Mouse (Mus musculus) left cerebral cortex, adult 8-10 months (tissue): Measurements from ENCODE around the gene Litaf. TPM values are rescaled to one million over a fixed set of nuclear protein-coding genes. Genes with fewer than 3 reads are reported as not detected.
A peak's percentile ranks its signal among the peaks of the same experiment; 100 is the strongest.

Experiments used
- DNase-seq, 2 experiments: peaks; one replicate each; pipeline ENCODE4 v3.0.0; 2022; ENCODE audit warnings: low spot score in 2 of 2
- total RNA-seq, 4 experiments: library from RNA; stranded (reverse); gene quantifications; 2 replicates each; pipeline ENCODE4 v1.2.4; 2022

The Litaf gene
- total RNA-seq, result 10 to 100 TPM; 18.7 to 24.5 (median 21.6) TPM

DNA sequence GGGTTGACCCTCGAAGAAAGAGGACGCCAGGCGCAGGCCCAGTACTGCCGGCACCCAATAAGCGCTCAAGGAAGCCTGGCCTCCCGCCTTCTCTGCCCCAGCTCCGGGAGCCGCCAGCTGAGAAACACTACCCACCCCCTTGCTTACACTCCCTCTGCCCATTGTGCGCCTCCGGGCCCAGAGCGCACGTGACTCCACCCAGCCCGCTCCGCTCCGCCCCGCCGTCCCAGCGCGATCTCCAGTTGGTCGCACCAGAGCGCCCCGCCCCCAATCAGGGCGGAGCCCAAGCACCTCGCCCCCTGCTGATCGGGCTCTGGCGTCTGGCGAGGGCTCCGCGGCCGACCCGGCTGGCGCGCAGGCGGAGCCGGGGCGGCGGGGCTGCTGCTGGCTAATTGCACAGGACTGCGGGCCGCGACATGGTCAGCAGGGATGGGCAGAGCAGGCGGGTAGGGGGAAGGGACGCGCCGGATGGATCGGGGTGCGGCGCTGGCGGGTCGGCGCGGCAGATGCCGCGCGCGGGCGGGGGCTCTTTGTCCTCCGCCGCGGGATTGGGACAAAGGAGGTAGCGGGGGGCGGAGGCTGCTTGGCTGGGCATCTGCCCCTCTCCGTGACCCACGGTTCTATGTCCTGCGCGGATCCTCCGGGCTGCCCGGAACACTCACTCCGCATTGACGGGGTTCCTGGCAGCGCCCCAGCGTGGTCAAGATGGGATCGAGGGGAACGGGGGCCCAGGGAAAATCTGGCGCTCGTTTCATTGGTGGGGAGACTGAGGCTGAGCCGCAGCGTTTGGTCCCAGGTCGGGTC lies at the start of gene Litaf:
Gene Litaf (minus strand): TSS at position 129 of the 804 bp plus-strand sequence.
- DNase-seq, result peak; percentile 87 to 98

DNA sequence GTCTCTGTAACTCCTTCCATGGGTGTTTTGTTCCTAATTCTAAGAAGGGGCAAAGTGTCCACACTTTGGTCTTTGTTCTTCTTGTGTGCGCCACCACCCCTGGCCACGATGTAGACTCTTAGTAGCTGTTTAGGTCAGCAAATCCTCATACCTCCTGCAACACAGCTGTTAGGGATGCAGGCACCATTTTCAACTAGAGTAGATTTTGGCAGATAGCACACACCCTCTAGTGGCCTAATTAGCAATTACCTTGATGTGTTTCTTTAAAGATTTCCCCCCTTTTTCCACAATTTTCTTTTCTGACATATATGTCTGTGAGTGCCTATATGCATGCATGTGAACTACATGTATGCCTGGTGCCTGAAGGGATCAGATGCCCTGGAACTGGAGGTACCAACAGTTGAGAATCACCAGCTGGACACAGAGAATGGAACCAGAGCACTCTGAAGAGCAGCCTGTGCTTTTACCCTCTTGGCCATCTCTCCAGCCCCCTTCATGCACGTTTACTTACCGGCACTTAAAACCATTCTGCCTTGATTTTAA lies 43.3 kb upstream of the Litaf start:
- no peak for DNase-seq

DNA sequence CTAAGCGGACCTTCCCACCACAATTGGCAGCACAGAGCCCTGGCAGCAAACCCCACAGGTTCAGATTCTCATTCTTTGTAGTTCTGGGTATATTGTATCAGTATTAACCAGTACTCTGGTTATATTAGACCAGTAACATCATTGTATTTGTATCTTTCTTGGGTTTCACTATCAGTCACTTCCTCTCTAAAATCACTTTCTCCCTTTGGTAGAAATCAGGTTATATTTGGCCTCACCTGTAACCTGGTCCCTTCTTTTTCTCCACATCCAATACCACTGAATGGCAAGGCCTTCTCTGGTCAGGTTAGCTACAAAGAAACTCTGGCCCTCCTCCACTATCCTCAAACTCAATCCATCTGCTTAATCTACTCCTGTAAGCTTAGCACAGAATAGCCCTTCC lies 38.9 kb upstream of the Litaf start:
- DNase-seq, result no peak

DNA sequence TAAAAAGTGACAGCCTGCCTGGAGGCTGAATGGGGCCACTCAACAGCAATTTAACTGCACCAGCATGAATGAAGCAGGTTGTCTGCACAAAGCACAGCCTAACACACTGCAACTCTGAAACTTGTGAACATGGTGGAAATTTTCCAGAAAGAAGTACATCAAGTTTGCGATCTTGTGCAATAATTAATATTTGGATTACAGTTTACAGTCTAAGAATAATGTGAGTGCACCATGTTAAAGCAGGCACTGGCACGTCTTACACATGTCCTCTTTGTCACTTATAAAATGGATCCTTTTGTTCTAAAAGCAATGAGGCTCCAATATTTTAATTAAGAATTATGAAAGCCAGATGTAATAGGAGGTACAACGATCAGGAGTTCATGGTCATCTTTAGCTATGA lies 31.3 kb upstream of the Litaf start:
- DNase-seq, result no peak

DNA sequence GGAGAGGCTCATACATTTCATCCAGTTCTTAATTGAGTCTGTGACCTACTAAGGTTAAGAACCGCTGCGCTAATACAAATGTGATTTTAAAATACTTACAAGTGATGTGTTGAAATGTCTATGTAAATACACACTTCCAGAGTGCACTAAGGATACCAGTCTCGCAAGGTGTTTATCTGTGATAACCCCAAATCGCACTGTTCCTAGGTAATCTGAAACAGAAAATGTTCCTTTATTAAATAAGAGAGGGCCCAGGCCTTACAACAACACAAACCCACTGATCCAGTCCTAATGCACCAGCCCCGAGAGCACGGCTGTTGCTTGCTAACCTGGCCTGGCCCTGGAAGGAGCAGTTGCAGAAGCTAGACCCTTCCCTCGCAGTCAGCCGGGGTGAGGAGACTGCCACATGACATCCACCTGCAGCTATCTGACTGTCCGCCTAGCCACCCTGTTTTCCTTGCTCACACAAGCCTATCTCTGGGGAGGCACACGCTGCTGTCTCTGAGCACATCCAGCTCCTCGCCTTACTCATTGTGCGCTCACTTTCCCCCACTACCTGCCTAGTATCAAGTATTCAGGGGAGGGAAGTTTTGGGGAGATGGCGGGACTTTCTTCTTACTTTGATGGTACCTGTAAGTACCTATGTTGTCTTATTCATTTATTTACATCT lies 27.9 kb upstream of the Litaf start:
- DNase-seq, result no peak

DNA sequence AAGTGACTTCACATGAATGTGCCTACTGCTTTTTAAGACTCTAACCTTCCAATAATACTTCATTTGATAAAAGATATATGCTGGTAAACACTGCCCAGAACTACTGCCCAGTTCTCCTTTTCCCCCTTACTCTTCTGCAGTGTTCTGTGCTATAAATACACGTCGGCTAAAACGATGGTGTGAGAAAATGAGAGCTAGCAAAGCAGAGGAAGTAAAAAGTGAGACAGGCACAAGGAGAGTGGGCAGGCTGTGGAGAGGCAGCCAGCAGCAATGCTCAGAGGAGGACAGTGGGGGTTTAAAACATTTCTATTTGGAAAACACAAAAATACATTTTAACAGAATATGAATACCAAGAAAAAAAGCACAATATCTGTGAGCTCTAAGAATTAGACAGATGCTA lies 26.6 kb upstream of the Litaf start:
- no peak for DNase-seq

DNA sequence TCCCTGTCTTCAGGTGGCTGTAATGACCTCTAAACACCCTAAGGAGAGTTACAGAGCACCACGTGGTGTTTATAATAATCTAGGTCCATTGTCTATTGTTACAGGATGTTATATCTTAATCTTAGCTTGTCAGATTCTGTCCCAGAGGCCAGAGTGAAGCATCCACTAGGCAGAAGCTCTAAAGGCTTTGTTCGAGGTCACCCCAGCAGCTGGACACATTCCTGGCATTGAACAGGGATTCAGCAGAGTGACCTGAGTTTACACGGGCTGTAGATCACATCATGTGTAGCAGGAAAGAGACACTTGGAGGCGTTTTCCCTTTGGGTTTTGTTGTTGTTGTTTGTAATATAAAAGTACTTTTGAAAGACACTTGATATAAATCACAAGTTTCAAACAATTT lies 26.1 kb upstream of the Litaf start:
- no peak for DNase-seq

DNA sequence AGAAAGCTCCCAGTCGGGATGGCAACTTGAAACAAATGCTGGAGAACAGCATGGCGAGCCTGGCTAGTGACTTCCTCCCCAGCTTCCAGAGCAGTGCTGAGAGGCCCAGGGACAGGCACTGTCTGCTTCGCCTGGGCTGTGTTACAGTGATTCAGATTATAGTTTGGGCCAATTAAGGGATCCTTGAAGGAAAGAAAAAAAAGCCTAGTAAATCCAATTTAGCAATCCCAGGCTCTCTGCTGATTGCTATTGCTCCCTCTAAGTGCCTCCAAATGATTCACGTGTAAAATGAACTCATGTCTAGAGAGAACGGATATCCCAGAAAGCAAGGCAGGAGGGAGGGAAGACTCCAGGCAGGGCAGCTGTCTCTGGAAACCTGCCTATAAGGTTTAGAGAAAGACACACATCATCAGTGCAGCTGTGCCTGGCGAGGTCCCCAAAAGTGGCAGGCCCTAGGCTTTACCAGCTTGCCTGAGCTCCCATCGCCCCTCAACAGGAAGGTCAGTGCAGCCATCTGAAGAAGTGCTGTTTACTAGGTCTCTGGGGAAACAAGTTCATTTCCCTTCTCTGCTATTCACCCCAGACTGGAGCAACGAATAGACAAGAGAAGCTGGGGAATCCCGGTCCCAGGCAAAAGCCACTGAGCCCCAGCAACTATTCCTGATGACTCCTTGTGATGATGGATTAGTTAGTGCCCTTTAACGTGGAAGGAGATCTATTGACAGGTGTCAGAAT lies 25.0 kb upstream of the Litaf start:
- no peak for DNase-seq

DNA sequence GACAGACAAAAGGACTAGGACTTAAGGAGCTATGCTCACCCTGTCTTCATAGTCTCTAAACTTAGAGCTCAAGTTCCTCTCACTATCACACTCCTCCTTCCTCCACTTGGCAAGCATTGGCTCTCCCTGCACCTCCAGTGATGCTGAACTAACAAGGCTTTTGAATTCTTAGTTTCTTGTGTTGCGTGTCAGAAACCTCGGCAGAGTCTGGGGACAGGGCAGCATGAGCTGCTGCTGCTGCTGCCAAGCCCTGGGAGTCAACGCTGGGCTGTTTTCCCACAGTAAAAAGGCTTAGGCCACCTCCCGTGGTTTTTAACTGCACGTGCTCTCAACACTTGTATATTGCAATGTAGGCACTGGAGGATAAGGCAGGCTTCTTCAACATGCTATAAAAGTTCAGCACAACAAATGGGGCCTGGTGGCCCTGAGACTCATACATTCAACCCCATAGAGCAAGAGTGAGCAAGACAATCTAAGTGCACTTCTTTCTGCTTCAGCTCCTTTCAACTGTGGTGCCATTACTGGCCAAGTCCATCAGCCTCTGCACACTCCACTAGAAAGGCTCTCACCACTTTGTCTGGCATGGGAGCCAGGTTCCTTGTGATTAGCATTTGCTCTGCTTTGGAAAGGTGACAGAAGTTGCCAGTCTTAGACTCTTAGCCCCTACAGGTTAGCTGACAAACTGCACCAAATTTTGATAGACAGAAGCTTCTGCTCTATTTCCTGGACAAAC lies 21.1 kb upstream of the Litaf start:
- DNase-seq, result no peak

DNA sequence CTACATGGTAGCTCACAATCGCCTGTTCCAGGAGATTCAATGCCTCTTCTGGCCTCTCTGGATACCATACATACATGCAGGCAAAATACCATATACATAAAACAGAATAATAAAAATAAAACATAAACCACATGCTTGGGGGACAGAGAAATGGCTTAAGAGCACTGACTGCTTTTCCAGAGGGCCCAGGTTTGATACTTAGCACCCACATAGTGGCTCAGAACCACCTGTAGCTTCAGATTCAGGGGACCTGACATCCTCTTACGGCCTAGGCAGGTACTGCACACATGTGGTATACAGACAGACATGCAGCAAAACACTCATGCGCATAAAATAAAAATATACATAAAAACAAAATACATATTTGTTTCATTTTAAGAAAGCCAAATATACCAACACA lies 20.3 kb upstream of the Litaf start:
- DNase-seq, result no peak

DNA sequence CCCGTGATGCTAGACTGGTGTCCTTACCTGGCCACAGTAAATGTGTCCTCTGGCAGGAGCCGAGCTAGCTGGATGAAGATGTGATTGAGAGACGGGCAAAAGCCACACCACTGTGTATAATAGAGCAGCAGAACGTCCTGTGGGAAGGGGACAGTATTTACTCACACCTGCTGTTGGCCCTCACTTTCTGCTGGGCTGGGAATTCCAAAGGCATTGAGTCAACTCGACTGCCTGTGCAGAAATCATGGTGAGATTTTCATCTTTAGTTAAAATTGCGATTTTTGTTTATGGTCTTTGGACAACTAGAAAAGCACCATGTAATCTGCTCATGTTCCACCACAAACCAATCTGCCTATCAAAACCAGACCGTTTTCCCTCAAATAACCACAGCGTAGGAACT lies 18.2 kb upstream of the Litaf start:
- no peak for DNase-seq

DNA sequence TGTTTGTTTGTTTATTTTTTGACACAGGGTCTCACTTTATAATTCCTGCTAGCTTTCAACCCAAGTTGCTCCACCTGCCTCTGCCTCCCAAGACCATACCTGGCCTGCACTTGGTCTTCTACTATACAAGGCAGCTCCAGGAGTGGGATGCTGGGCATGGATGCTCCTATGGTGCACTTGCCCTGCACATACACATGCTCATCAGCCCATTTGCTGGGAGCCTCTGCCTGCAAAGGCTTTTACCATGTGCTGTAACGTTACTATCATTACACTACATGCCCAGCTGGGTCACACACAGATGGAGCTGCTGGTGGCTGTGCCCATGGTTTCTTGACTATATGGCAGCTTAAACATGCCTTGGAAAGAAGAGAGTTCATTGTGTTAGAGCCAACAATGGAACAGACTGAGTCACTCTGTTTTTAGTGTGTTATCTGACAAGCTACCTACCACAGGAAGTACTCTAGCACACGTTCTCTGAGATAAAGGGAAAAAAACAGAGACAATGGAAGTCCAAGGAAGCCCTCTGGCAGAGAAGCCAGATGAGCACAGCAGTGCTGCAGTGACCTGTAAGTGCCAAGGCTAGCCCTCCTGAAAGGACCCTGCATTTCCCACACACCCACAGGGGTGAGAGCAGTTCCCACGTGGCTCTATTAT lies 12.4 kb upstream of the Litaf start:
- no peak for DNase-seq

DNA sequence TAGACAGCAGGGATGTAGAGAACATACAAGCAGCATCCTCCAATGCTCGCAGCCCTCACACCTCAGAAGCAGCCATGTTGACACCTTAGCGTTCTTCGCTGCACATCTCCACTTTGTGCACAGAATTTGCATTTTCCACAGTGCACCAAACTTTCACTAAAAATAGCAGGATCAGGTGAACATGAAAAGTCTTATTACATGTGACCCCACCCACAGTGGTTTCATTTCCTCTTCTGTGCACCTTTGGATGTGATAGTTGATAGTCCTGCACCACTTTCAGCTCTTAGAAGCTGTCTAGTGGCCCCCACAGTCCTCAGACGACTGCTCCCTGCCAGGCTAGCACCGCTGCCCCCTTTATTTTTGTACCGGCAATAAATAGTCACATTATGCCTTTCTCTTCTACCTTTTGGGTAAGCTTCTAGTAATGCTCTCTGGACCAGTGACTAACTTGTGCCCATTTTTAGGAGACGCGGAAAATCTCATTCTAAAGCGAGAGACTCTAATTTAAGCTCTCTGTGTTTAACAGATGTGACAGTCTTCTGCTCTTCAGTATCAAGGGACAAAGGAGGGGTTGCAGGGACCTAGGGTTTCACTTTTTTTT lies 11.7 kb upstream of the Litaf start:
- DNase-seq, result no peak

DNA sequence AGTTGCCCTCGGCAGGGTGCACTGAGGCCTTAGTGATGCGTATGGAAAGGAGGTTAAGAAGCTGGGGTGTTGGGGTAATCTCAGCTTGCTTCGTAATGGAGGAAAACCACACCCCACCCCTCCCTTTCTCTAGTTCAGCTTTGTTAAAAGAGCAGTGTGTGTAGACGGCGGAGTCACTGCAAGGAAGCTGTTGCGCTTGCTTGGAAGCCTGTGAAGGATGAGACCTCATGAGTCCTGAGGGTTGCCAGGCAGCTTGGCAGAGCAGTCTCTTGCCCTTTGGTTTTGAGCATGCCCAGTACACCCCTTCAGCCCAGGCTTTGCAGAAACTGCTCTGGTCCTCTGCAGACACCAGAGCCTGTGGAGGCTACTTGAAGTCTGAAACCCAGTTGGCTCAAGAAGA lies 7.1 kb upstream of the Litaf start:
- DNase-seq, result no peak

DNA sequence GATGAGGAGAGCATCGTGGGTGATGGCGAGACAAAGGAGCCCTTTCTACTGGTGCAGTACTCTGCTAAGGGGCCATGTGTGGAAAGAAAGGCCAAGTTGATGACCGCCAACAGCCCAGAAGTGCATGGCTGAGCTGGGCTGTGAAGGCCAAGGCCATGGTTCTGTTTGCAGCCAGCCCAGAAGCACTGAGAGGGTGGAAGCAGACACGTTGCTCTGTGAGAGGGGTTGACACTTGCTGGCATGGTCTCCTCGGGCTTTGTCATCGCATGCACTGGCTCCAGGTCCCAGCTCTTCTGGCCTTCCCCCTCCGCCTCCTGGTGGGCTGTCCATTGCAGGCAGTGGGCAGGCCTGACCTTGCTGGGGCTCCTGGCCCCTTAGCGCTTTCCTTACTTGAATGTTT lies 6.5 kb upstream of the Litaf start:
- DNase-seq, result no peak

DNA sequence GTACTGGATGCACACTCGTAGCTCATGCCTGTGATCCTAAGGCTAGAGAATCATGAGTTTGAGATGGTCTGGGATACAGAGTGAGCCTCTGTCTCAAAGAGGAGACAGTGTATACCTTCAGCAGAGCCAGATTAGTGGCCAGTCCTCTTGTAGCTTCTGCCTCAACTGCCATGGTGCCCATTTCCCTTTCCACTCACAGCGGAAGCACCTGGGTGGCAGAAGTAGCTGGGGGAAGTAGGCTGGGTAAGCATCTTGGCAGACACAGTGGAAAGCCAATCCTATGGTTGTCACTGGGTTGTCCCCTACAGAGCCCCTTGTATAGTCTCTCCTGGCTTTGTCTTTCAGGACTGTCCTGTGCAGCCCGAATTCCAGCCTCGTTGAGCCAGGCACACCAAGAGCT lies 5.9 kb upstream of the Litaf start:
- no peak for DNase-seq

DNA sequence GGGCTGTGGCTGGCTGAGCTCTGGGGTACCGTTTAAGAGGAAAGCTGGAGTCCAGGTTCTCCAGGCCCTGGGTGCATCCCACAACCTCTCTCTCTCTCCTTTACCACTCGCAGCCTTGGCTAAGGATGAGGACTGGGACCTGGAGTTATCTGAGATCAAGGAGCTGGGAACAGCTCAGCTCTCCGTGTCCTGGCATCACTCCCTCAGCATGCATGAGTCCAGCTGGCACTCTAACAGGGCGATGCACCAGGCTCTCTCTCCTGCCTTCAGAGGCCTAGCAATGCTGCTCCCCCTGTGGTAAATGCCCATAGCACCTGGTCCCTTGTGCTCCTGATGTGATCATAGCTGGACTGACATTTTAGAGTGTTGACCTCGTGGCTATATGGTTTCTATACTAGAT lies 5.2 kb upstream of the Litaf start:
- DNase-seq, result no peak

DNA sequence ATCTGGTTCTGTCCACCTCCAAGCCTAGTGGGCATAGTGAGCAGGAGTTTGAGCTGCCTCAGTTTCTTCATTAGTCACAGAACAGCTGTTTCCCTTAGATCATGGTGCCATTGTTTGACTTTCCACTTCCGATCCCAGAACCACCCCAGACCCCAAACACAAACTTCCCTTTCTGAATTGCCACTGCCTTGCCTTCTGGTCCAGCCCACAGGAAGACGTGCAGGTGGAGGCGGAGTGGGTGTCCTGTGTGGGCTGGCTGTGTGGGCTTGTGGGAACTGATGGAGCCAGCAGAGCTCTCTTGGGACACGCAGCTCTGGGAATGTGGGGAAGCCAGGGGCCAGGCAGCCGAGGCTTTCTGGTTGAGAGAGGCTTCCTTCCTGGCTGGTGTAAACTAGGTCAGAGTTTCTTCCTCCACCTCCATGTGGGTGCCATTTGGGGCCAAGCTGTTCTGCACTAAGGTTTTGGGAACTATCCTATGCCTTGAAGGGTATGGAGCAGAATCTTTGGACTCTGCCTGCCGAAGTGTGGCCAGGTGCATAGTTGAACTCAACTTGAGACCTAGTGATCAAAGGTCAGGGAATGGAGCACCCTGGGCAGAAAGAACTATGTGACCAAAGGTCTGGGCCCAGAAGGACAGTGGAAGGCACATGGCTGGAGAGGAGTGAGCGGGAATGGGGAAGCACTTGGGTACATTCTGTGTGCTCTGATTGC lies 3.9 kb upstream of the Litaf start:
- no peak for DNase-seq

DNA sequence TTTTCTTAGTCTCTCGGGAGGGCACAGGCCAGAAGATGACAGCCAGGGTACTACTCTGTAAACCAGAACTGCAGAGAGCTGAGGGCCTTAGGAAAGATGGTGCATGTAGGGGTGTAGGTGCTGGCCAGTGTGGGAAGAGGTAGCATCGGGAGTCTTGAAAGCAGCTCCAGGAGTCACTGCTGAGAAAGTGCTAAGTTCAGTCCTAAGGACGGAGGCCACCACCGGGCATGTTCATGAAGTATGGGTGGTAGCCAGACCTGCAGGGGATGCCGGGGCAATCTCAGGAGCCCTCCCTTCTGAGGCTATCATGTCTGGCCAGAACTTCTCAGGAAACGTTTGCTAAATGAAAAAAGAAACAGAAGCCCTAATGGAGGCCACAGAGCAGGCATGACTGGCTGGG lies 3.3 kb upstream of the Litaf start:
- no peak for DNase-seq

DNA sequence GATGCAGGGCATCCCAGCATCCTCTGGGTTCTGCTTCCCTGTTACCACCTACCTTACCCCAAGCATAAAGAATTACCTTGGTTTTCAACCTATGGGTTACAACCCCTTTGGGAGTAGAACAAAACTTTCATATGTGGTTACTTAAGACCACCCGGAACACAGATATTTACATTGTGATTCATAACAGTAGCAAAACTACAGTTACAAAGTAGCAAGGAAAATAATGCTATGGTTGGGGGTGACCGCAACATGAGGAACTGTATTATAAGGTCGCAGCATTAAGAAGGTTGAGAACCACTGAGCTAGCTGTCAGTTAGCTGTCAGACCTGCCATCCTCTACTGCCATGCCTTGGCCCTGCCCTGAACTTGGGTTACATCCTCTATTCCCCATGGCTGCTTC lies 2.7 kb upstream of the Litaf start:
- DNase-seq, result no peak
